Mouse (Mus musculus) heart, postnatal 0 days (tissue): ENCODE measurements around the gene Rabac1. TPM values are rescaled to one million over a fixed set of nuclear protein-coding genes. Genes with fewer than 3 reads are reported as not detected.

Source experiments
- ATAC-seq: fragments of 200-750 bp; cut with Nextera tagmentation; 2 replicates; pipeline ENCODE4 v1.8.0; 2017; ENCODE audit warnings: low read depth, moderate number of reproducible peaks, moderate library complexity; ENCODE audit not compliant: insufficient read depth
- DNase-seq: peaks from one replicate; pipeline ENCODE4 v3.0.0-alpha.2; 2016; ENCODE audit warnings: low spot score
- H3K27ac ChIP-seq: fragments of 300-500 bp; sonication (generic); 2 replicates; pipeline ENCODE4 v1.5.1; 2014; ENCODE audit warnings: low read depth, mild to moderate bottlenecking
- H3K27me3 ChIP-seq: fragments of 300-500 bp; sonication (generic); 2 replicates; pipeline ENCODE4 v1.6.1; 2014; ENCODE audit warnings: low read length, mixed read lengths; ENCODE audit not compliant: control insufficient read depth, insufficient read depth
- H3K36me3 ChIP-seq: fragments of 300-500 bp; sonication (generic); replicated peaks from 2 replicates; pipeline ENCODE4 v1.6.1; 2014; ENCODE audit warnings: low read length, mixed read lengths; ENCODE audit not compliant: control insufficient read depth, insufficient read depth
- H3K4me1 ChIP-seq: fragments of 300-500 bp; sonication (generic); 2 replicates; pipeline ENCODE4 v1.6.1; 2014; ENCODE audit warnings: antibody characterized with exemption; ENCODE audit not compliant: control insufficient read depth, insufficient read depth
- H3K4me2 ChIP-seq: fragments of 300-500 bp; sonication (generic); 2 replicates; pipeline ENCODE4 v1.6.1; 2014; ENCODE audit warnings: low read depth, mild to moderate bottlenecking, low read length, moderate library complexity
- H3K4me3 ChIP-seq: fragments of 300-500 bp; sonication (generic); 2 replicates; pipeline ENCODE4 v1.5.1; 2014; ENCODE audit warnings: low read depth, low read length
- H3K9ac ChIP-seq: fragments of 300-500 bp; sonication (generic); replicated peaks from 2 replicates; pipeline ENCODE4 v1.6.1; 2014; ENCODE audit warnings: low read depth, low read length, mixed read lengths
- H3K9me3 ChIP-seq: fragments of 300-500 bp; sonication (generic); replicated peaks from 2 replicates; pipeline ENCODE4 v1.6.1; 2016; ENCODE audit warnings: low read length; ENCODE audit not compliant: control insufficient read depth
- CTCF ChIP-seq: IDR thresholded peaks from 2 replicates; pipeline ENCODE4 v1.5.1; 2016; ENCODE audit warnings: antibody characterized with exemption, control low read depth, low read depth
- EP300 ChIP-seq: IDR thresholded peaks from 2 replicates; pipeline ENCODE4 v1.6.1; 2016; ENCODE audit warnings: antibody characterized with exemption, low read depth
- WGBS: fragments of 180-500 bp; shearing (Covaris S2); extraction: QIAGEN DNeasy Blood & Tissue Kit; methylation state at CpG from one replicate; pipeline ENCODE4 v1.1.7; 2014; 5-methylcytosine and 5-hydroxymethylcytosine counted together
- polyA plus RNA-seq: library from polyadenylated mRNA; unstranded; fragments of >200 nt; fragmentation: Nextera tagmentation; extraction: Ambion mirVana; gene quantifications from 2 replicates; pipeline ENCODE4 v1.2.1, GENCODE M21; 2015
- total RNA-seq: library from RNA; depleted of rRNA; stranded (reverse); fragments of >200 nt; gene quantifications from 2 replicates; pipeline ENCODE4 v1.2.3, GENCODE M21; 2014; ENCODE audit warnings: low replicate concordance; rRNA removed

The Rabac1 gene
- 609 and 633 TPM in 2 replicates for total RNA-seq
- polyA plus RNA-seq: 357 and 362 TPM in 2 replicates

GRCm38 (mm10) chr7:24971972-24972893 lies at the start of gene Rabac1:
Gene Rabac1, minus strand, starts transcription at chr7:24972754.
- H3K4me3 ChIP-seq: peak within 1 kb of the TSS; percentile 84
- peak within 1 kb of the TSS; percentile 77 for H3K4me2 ChIP-seq
- under 1% methylated on average over 45 of the region's 45 CpGs for WGBS

GRCm38 (mm10) chr7:25011592-25011991 lies 39.0 kb upstream of the Rabac1 start:
- DNase-seq: no peak
- no peak overlapping the region for H3K4me3 ChIP-seq
- H3K9me3 ChIP-seq: no peaks in the 10 kb centered on the region
- peaks cover 55% of the 10 kb centered on the region for H3K27me3 ChIP-seq
- H3K27ac ChIP-seq: no peak overlapping the region
- peaks cover 6% of the 10 kb centered on the region for H3K4me1 ChIP-seq
- H3K4me2 ChIP-seq: no peak overlapping the region
- H3K9ac ChIP-seq: no peak overlapping the region
- TF ChIP-seq CTCF (no peak), EP300 (no peak)
- no peak for ATAC-seq
- H3K36me3 ChIP-seq: peaks cover 3% of the 10 kb centered on the region; the same call in 1 of the 2 replicates
- 65% methylated on average over 7 of the region's 7 CpGs for WGBS

More at GRCm38 (mm10) chr7:24971972-24972893, at the start of gene Rabac1:
- Histone ChIP-seq H3K9me3 (no peaks in the 10 kb centered on the region), H3K36me3 (peaks cover 14% of the 10 kb centered on the region), H3K4me1 (no peaks in the 10 kb centered on the region), H3K27me3 (no peaks in the 10 kb centered on the region), H3K27ac (peak within 1 kb of the TSS; percentile 88), H3K9ac (peak within 1 kb of the TSS; percentile 78)
- ATAC-seq (peak; percentile 95), DNase-seq (peak; percentile 98)
- peak; percentile 47 for TF ChIP-seq CTCF
- TF ChIP-seq EP300: no peak; the same call in 1 of the 2 replicates

GRCm38 (mm10) chr7:25010090-25010913 lies 37.7 kb upstream of the Rabac1 start:
- Histone ChIP-seq H3K9me3 (no peaks in the 10 kb centered on the region), H3K4me3 (peak overlapping the region; percentile 39), H3K27me3 (peaks cover 68% of the 10 kb centered on the region), H3K4me2 (peak overlapping the region; percentile 58), H3K27ac (no peak overlapping the region), H3K4me1 (peaks cover 6% of the 10 kb centered on the region), H3K9ac (no peak overlapping the region), H3K36me3 (peaks cover 2% of the 10 kb centered on the region; the same call in 1 of the 2 replicates)
- DNase-seq (no peak), ATAC-seq (0 out of 2 replicates have a peak, but pooled peaks have one; percentile 4)
- 3% methylated on average over 84 of the region's 97 CpGs for WGBS
- TF ChIP-seq CTCF: peak; percentile 44
- no peak for TF ChIP-seq EP300

- Histone ChIP-seq H3K27me3 (peaks cover 79% of the 10 kb centered on the region), H3K27ac (no peak overlapping the region), H3K4me1 (peaks cover 6% of the 10 kb centered on the region), H3K9me3 (no peaks in the 10 kb centered on the region), H3K9ac (no peak overlapping the region), H3K4me3 (no peak overlapping the region), H3K36me3 (no peaks in the 10 kb centered on the region; the same call in 1 of the 2 replicates), H3K4me2 (no peak overlapping the region)
- 10% methylated on average over 20 of the region's 20 CpGs for WGBS
- DNase-seq (no peak), ATAC-seq (no peak)
- no peak for TF ChIP-seq EP300
- TF ChIP-seq CTCF: no peak
Observed at GRCm38 (mm10) chr7:25009099-25009700, 36.6 kb upstream of the Rabac1 start.

GRCm38 (mm10) chr7:25008635-25009034 lies 36.1 kb upstream of the Rabac1 start:
- Histone ChIP-seq H3K9me3 (no peaks in the 10 kb centered on the region), H3K9ac (no peak overlapping the region), H3K27ac (no peak overlapping the region), H3K4me1 (peaks cover 6% of the 10 kb centered on the region), H3K4me3 (no peak overlapping the region), H3K36me3 (no peaks in the 10 kb centered on the region; the same call in 1 of the 2 replicates), H3K27me3 (peaks cover 83% of the 10 kb centered on the region), H3K4me2 (no peak overlapping the region)
- WGBS: under 1% methylated on average over 17 of the region's 17 CpGs
- ATAC-seq: peak; percentile 52; the same call in 1 of the 2 replicates
- TF ChIP-seq EP300 (no peak), CTCF (no peak)
- DNase-seq: peak; percentile 59
